Mouse (Mus musculus): Measurements from ENCODE around the gene Prr18. TPM values are rescaled to one million over a fixed set of nuclear protein-coding genes. Genes with fewer than 3 reads are reported as not detected.

The Prr18 gene
- total and polyA plus RNA-seq, 3 experiments = 0.07 to 0.23 (median 0.13) TPM

- TF ChIP-seq EP300 (IDR thresholded peaks at IDR 0.05; ENCODE audit: insufficient read depth, low read depth, low read length) (no peak), POLR2A (IDR thresholded peaks at IDR 0.05; ENCODE audit: insufficient read depth, low read depth, low read length) (no peak), CTCF (IDR thresholded peaks at IDR 0.05) (no peak)
- H3K27me3 ChIP-seq (ENCODE audit: control insufficient read depth, insufficient read depth, low read length) = no peaks in the 10 kb centered on the region
- H3K27ac ChIP-seq = no peak overlapping the region
- H3K36me3 ChIP-seq (ENCODE audit: control insufficient read depth, insufficient read depth, low read length) = peaks cover 4% of the 10 kb centered on the region; the same call in 1 of the 2 replicates
- H3K79me2 ChIP-seq (replicated peaks; ENCODE audit: control insufficient read depth, insufficient read depth, low read length) = no peaks in the 10 kb centered on the region
- 88% methylated on average over 2 of the region's 2 CpGs for WGBS
- DNase-seq = no peak
- intact Hi-C loops (cut with DNase I) = no loop called here
- H3K9ac ChIP-seq (ENCODE audit: low read depth, low read length) = no peak overlapping the region
- H3K4me3 ChIP-seq = no peak overlapping the region
- H3K4me1 ChIP-seq (ENCODE audit: control insufficient read depth, insufficient read depth, low read length) = no peaks in the 10 kb centered on the region
Measured at GRCm38 (mm10) chr17:8298281-8298680, 39.0 kb upstream of the Prr18 start.

- no peaks in the 10 kb centered on the region for H3K4me1 ChIP-seq (ENCODE audit: control insufficient read depth, insufficient read depth, low read length)
- no peaks in the 10 kb centered on the region for H3K79me2 ChIP-seq (replicated peaks; ENCODE audit: control insufficient read depth, insufficient read depth, low read length)
- intact Hi-C loops (cut with DNase I) = no loop called here
- no peak overlapping the region for H3K9ac ChIP-seq (ENCODE audit: low read depth, low read length)
- H3K27me3 ChIP-seq (ENCODE audit: control insufficient read depth, insufficient read depth, low read length) = no peaks in the 10 kb centered on the region
- DNase-seq = no peak
- no peak for TF ChIP-seq EP300 (IDR thresholded peaks at IDR 0.05; ENCODE audit: insufficient read depth, low read depth, low read length)
- no peak for TF ChIP-seq CTCF (IDR thresholded peaks at IDR 0.05)
- no peak for TF ChIP-seq POLR2A (IDR thresholded peaks at IDR 0.05; ENCODE audit: insufficient read depth, low read depth, low read length)
- peaks cover 3% of the 10 kb centered on the region; the same call in 1 of the 2 replicates for H3K36me3 ChIP-seq (ENCODE audit: control insufficient read depth, insufficient read depth, low read length)
- no peak overlapping the region for H3K4me3 ChIP-seq
- H3K27ac ChIP-seq = no peak overlapping the region
Measured at GRCm38 (mm10) chr17:8299524-8299923, 37.7 kb upstream of the Prr18 start.

DNA sequence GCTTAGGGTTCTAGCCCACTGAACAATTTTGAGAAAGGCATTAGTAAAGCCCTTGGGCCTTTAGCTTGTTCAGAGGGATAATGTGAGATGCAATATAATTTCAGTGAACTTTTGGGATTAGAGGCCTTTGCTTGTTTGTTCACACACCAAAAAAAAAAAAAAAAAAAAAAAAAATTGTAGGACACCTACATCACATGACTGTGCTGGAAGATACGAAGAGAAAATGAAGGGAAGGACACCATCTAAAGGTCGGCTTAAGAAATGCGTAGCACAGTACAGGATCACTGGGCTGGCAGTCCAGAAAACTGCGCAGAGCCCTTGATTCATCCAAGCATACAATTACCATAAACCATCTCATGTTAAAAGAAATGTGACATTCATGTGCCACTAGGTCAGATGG lies 35.7 kb upstream of the Prr18 start:
- DNase-seq = no peak
- Histone ChIP-seq H3K27ac (no peak overlapping the region), H3K27me3 (ENCODE audit: control insufficient read depth, insufficient read depth, low read length) (no peaks in the 10 kb centered on the region), H3K4me1 (ENCODE audit: control insufficient read depth, insufficient read depth, low read length) (peaks cover 2% of the 10 kb centered on the region), H3K79me2 (replicated peaks; ENCODE audit: control insufficient read depth, insufficient read depth, low read length) (no peaks in the 10 kb centered on the region), H3K36me3 (ENCODE audit: control insufficient read depth, insufficient read depth, low read length) (no peaks in the 10 kb centered on the region), H3K9ac (ENCODE audit: low read depth, low read length) (no peak overlapping the region), H3K4me3 (no peak overlapping the region)
- peak; percentile 44 for TF ChIP-seq CTCF (IDR thresholded peaks at IDR 0.05)
- no peak for TF ChIP-seq EP300 (IDR thresholded peaks at IDR 0.05; ENCODE audit: insufficient read depth, low read depth, low read length)
- TF ChIP-seq POLR2A (IDR thresholded peaks at IDR 0.05; ENCODE audit: insufficient read depth, low read depth, low read length) = no peak
- intact Hi-C loops (cut with DNase I) = no loop called here
- WGBS = 83% methylated on average over 4 of the region's 4 CpGs

DNA sequence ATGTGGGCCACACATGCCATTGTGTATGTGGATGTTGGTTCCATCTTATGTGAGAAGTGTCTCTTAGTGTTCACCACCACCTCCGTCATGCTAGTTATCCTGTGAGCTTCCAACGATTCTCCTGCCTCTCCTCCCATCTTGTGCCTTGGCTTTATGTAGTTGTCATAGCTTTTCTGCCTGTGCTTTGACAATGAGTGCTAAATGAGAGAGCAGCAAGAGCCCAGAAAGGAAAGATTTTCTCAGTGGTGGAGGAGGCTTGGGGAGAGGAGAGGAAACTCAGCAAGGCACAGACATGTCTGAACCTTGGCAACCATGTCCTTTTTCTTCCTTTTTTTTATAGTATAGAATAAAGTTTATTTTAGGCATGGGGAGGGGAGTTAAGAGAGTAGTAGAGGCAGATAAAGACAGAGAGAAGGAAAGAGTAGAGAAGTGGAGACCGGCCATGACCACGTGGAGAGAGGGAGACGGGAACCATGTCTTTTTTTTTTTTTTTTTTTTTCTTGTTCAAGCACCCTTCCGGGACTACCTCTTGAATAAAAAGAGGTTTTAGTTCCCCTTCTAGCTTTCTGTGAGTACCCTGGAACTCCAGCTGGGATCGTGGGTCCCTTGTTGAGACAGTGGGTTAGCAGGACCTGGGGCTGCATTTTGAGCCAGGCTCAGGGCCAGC lies 34.4 kb upstream of the Prr18 start:
- Histone ChIP-seq H3K27ac (no peak overlapping the region), H3K27me3 (ENCODE audit: control insufficient read depth, insufficient read depth, low read length) (no peaks in the 10 kb centered on the region), H3K79me2 (replicated peaks; ENCODE audit: control insufficient read depth, insufficient read depth, low read length) (no peaks in the 10 kb centered on the region), H3K4me3 (no peak overlapping the region), H3K36me3 (ENCODE audit: control insufficient read depth, insufficient read depth, low read length) (no peaks in the 10 kb centered on the region), H3K4me1 (ENCODE audit: control insufficient read depth, insufficient read depth, low read length) (peaks cover 2% of the 10 kb centered on the region), H3K9ac (ENCODE audit: low read depth, low read length) (no peak overlapping the region)
- no peak for DNase-seq
- intact Hi-C loops (cut with DNase I) = no loop called here
- TF ChIP-seq CTCF (IDR thresholded peaks at IDR 0.05) = no peak
- no peak for TF ChIP-seq EP300 (IDR thresholded peaks at IDR 0.05; ENCODE audit: insufficient read depth, low read depth, low read length)
- no peak for TF ChIP-seq POLR2A (IDR thresholded peaks at IDR 0.05; ENCODE audit: insufficient read depth, low read depth, low read length)
- 78% methylated on average over 7 of the region's 7 CpGs for WGBS

DNA sequence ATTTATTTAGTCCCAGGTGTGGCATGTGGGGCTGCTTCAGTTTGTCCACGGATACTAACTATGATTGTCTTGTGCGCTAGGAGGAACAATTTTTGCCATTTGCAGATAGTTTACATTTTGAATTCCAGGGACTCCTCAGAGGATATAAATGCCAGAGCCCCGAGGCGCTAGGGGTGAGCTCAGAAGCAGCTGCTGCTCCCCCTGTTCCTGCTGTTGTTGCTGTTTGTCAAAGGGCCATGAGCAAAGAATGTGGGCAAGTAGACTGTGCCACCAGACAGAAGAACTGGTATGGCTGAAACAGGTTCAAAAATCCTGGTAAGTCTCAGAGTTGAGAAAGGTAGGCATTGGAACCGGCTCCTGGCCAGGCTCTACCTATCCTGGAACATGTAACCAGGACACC lies 33.6 kb upstream of the Prr18 start:
- intact Hi-C loops (cut with DNase I) = no loop called here
- H3K9ac ChIP-seq (ENCODE audit: low read depth, low read length) = no peak overlapping the region
- no peaks in the 10 kb centered on the region for H3K27me3 ChIP-seq (ENCODE audit: control insufficient read depth, insufficient read depth, low read length)
- WGBS = 84% methylated on average over 5 of the region's 5 CpGs
- TF ChIP-seq EP300 (IDR thresholded peaks at IDR 0.05; ENCODE audit: insufficient read depth, low read depth, low read length) = no peak
- TF ChIP-seq POLR2A (IDR thresholded peaks at IDR 0.05; ENCODE audit: insufficient read depth, low read depth, low read length) = no peak
- TF ChIP-seq CTCF (IDR thresholded peaks at IDR 0.05) = no peak
- H3K27ac ChIP-seq = no peak overlapping the region
- no peaks in the 10 kb centered on the region for H3K36me3 ChIP-seq (ENCODE audit: control insufficient read depth, insufficient read depth, low read length)
- no peak for DNase-seq
- H3K79me2 ChIP-seq (replicated peaks; ENCODE audit: control insufficient read depth, insufficient read depth, low read length) = no peaks in the 10 kb centered on the region
- peaks cover 2% of the 10 kb centered on the region for H3K4me1 ChIP-seq (ENCODE audit: control insufficient read depth, insufficient read depth, low read length)
- H3K4me3 ChIP-seq = no peak overlapping the region

DNA sequence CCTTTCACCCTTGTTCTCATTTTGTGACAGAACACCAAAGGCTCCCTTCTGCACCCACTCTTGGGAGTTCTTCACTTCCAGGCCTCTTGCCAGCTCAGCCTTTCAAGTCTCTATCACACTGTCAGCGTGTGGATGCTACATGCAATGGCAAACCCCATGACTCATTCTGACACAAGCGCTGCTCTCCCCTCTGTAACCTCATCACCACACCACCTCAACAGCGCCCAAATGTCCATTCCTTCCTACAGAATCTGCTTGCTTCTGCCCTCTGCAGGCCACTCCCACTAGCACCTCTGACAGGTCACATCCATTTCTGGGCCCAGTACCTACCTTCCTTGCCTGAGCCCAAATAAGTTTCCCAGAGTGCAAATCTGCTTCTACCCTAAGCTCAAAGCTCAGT lies 31.5 kb upstream of the Prr18 start:
- Histone ChIP-seq H3K4me3 (no peak overlapping the region), H3K27ac (no peak overlapping the region), H3K36me3 (ENCODE audit: control insufficient read depth, insufficient read depth, low read length) (no peaks in the 10 kb centered on the region), H3K9ac (ENCODE audit: low read depth, low read length) (no peak overlapping the region), H3K4me1 (ENCODE audit: control insufficient read depth, insufficient read depth, low read length) (peaks cover 2% of the 10 kb centered on the region), H3K27me3 (ENCODE audit: control insufficient read depth, insufficient read depth, low read length) (no peaks in the 10 kb centered on the region), H3K79me2 (replicated peaks; ENCODE audit: control insufficient read depth, insufficient read depth, low read length) (no peaks in the 10 kb centered on the region)
- intact Hi-C loops (cut with DNase I) = no loop called here
- DNase-seq = no peak
- 47% methylated on average over 3 of the region's 3 CpGs for WGBS
- TF ChIP-seq CTCF (IDR thresholded peaks at IDR 0.05) (peak; percentile 46), EP300 (IDR thresholded peaks at IDR 0.05; ENCODE audit: insufficient read depth, low read depth, low read length) (no peak)
